Mouse (Mus musculus) heart, embryonic 14.5 days (tissue): ENCODE results near the gene Neurl1b. TPM values are rescaled to one million over a fixed set of nuclear protein-coding genes. Genes with fewer than 3 reads are reported as not detected.

Experiments
- polyA plus RNA-seq: library from polyadenylated mRNA; unstranded; fragments of >200 nt; fragmentation: Nextera tagmentation; extraction: Ambion mirVana; gene quantifications from 2 replicates; pipeline ENCODE4 v1.2.1, GENCODE M21; 2014

Gene Neurl1b
- polyA plus RNA-seq, 1 experiment from 2014 or later: 4.5 TPM

Other genes starting within 250 kb of the Neurl1b start
- 0.20 and 0.38 TPM in 2 replicates for gene Pdia2, start 215.7 kb upstream of the Neurl1b start, polyA plus RNA-seq
- gene Rgs11, start 211.9 kb upstream of the Neurl1b start, polyA plus RNA-seq: 6.1 and 6.8 TPM in 2 replicates
- 5.4 and 6.9 TPM in 2 replicates for gene Arhgdig, start 207.0 kb upstream of the Neurl1b start, polyA plus RNA-seq
- gene Fam234a, start 170.6 kb upstream of the Neurl1b start, polyA plus RNA-seq: 43.9 and 48.1 TPM in 2 replicates
- 54.3 and 55.1 TPM in 2 replicates for gene Luc7l, start 161.9 kb upstream of the Neurl1b start, polyA plus RNA-seq
- 120 and 121 TPM in 2 replicates for gene Ergic1, start 146.7 kb downstream of the Neurl1b start, polyA plus RNA-seq
- gene Dusp1, start 147.3 kb downstream of the Neurl1b start, polyA plus RNA-seq: 30.2 and 36.9 TPM in 2 replicates
- gene Atp6v0e, start 248.4 kb downstream of the Neurl1b start, polyA plus RNA-seq: 227 and 228 TPM in 2 replicates